Mouse (Mus musculus): ENCODE results near the gene Gm10273.

The Gm10273 gene

GRCm38 (mm10) chr10:59430701-59431218 is 35.3 kb downstream of the Gm10273 start:
- peak; percentile 97 for TF ChIP-seq GATA4 (IDR thresholded peaks at IDR 0.05; ENCODE audit: insufficient replicate concordance, low read length)

DNA sequence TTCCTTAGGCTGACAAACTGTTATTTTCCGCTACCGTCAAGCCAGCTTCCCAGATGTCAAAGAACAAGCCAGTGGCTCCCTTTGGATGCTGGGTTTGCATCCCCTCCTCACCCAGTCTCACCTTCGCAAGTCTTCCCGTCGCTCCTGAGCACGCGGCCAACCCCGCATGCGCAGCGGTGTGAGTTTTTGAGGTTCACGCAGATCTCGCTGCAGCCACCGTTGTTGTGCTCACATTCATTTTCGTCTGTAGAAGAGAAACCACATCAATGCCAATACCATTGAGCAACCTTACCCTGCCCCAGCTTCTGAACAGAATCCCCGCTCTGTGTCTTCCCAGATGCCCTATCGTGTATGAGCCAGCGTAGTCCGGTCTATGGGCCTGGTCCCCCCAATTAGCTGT is 40.3 kb downstream of the Gm10273 start:
- no peak for TF ChIP-seq GATA4 (IDR thresholded peaks at IDR 0.05; ENCODE audit: insufficient replicate concordance, low read length)

DNA sequence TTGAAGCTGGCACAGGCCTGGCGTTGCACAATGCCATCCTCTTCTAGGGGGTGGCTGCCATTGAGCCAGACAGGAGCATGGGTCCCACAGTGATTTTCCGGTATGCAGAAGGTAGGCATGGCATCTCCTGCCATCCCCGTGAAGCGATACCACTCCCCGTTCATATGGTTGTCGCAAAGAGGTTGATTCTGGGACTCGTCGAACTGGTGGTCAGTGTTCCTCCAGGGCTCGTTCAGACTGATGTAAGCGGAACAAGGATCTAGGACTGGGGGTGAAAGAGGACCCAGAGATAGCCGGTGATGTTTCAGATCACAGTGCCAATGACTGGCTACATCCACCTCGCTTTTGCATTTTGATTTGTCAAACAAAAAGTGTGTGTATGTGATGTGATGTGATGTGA is 43.2 kb downstream of the Gm10273 start:
- TF ChIP-seq GATA4 (IDR thresholded peaks at IDR 0.05; ENCODE audit: insufficient replicate concordance, low read length), result no peak

DNA sequence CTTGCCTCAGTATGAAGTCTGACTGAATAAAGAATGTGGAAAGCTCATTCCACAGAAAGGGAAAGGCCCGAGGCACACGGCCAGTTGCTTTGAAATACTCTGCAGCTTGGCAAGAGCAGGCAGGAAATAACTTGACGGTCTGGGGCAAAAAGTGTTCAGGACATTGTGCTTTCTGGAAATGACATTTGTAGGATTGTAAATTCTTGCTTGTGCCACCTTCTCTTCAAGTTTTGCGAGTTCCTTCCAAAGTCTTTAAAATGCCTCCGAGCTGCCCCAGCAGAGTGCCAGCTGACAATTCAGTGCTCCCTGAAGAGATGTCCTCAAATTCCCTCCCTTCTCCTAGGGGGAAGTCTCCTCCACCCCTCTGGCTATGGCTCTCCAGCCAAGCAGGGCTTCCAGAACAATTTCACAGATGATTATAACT is 44.1 kb downstream of the Gm10273 start:
- TF ChIP-seq GATA4 (IDR thresholded peaks at IDR 0.05; ENCODE audit: insufficient replicate concordance, low read length), result no peak

DNA sequence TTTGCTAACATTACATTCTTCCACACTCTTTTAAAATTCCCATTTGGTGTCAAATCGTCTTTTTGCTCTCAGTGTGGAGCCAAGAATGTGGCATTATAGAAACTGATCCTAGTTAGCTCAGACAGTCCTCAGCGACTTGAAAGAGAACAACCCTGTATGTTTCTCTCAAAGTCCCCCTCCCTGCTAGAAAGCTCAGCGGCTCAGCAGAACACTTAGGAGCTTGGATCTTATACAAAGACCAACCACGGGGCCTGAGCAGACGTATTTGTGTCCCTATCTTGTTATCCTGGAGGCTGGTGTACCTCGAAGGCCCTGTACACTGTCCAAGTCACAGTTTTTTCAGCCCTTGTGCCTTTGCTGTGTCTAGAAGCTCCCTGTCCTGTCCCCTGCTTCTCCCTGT is 44.7 kb downstream of the Gm10273 start:
- no peak for TF ChIP-seq GATA4 (IDR thresholded peaks at IDR 0.05; ENCODE audit: insufficient replicate concordance, low read length)

DNA sequence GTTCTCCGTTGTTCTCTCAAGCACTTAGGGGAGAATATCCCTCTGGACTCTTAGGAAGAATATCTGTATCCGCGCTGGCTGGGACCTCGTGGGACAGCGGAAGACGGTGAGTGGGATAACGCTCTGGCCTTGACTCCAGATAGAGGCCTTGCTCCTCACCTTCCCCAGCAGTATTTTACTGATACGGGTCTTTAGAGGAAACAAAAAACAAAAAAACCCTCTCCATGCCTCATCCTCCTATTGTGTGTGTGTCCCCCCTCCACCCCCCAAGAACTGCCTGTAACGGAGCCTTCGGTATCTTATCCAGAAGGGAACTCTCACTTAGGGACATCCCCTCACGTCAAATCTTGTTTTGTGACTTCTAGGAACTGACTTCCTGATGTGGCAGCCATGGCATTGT is 46.3 kb downstream of the Gm10273 start, which contains the start of gene Oit3:
TSS of gene Oit3 (minus strand) at position 44 of the 400 bp plus-strand sequence.
- TF ChIP-seq GATA4 (IDR thresholded peaks at IDR 0.05; ENCODE audit: insufficient replicate concordance, low read length), result peak; percentile 100

- TF ChIP-seq GATA4 (IDR thresholded peaks at IDR 0.05; ENCODE audit: insufficient replicate concordance, low read length), result peak; percentile 100
Measured at GRCm38 (mm10) chr10:59443212-59443611, 47.8 kb downstream of the Gm10273 start.

DNA sequence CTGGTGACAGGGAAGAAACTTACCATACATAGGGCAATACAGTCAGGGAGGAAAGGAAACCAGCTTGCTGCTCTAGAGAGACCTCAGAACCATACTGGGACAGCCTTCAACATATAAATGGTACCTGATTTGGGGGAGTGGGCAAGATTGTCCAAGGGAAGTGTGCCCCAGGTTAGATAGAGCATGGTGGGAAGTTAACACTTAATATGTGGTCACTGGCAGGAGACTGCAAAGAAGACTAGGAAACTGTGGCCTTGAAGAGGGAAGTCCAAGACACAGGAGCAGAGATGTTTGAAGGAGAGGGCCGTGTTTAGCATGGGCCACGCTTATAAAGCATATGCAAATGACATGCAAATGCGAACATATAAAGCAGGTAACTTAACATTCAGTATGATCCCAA is 48.7 kb downstream of the Gm10273 start:
- TF ChIP-seq GATA4 (IDR thresholded peaks at IDR 0.05; ENCODE audit: insufficient replicate concordance, low read length), result no peak

GRCm38 (mm10) chr10:59444635-59445034 is 49.2 kb downstream of the Gm10273 start:
- no peak for TF ChIP-seq GATA4 (IDR thresholded peaks at IDR 0.05; ENCODE audit: insufficient replicate concordance, low read length)

Measured in liver, adult (tissue).